Mouse (Mus musculus) ovary, postnatal 36 days (tissue): ENCODE measurements around the gene Sec14l1.

Experiments used
- DNase-seq: peaks from one replicate; pipeline ENCODE4 v3.0.0; 2022; ENCODE audit warnings: low spot score, mixed read lengths

Sec14l1 gene

GRCm38 (mm10) chr11:117109179-117109954, 5.6 kb upstream of the Sec14l1 start:
- DNase-seq = no peak

DNA sequence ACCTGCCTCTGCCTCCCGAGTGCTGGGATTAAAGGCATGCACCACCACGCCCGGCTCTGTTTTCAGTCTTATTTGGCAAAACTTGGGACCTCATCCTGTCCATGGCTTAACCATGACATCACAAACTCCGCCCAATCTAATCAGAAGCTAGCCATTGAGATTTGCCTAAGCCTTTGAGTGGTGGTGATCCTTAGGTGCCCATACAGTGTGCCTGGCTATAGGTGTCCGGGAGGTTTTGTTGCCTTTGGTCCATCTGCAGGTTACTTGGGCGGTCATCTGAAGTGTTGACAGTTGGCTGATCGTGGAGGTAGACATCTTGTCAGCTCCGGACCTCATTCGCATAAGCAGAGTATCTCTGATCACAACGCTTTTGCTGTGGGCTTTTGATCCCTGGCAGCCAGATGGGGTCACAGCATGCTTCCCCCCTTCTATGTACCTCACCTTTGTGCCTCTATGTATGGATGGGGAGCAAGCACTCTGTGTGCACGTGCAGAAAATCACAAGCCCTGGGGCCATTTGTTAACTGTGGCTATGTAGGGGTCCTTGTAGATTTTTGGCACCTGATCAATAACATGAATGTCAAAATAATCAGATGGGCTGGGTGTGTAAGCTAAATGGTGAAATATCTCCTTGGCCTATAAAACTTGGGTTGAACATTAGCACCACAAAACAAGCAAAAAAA, 2.9 kb upstream of the Sec14l1 start:
- DNase-seq = no peak

GRCm38 (mm10) chr11:117112649-117113051, 2.3 kb upstream of the Sec14l1 start:
- DNase-seq = no peak

DNA sequence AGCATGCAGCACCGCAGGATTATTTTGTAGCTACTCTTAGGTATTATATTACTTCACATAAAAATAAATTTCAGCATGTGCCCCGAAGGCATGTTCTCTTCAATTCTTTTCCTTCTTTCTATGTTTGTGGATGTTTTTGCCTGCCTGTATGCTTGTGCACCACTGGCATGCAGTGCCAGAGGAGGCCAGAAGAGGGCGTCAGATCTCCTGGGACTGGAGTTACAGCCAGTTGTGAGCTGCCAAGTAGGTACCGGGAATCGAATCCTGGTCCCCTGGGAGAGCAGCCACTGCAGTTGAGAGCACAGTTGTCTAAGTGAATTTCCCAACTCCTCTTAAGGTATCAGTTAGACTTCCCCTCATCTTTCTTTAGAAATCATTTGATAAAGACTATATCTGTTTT, 1.6 kb upstream of the Sec14l1 start:
- DNase-seq = no peak

GRCm38 (mm10) chr11:117114231-117114591, 757 bp upstream of the Sec14l1 start:
- no peak for DNase-seq

DNA sequence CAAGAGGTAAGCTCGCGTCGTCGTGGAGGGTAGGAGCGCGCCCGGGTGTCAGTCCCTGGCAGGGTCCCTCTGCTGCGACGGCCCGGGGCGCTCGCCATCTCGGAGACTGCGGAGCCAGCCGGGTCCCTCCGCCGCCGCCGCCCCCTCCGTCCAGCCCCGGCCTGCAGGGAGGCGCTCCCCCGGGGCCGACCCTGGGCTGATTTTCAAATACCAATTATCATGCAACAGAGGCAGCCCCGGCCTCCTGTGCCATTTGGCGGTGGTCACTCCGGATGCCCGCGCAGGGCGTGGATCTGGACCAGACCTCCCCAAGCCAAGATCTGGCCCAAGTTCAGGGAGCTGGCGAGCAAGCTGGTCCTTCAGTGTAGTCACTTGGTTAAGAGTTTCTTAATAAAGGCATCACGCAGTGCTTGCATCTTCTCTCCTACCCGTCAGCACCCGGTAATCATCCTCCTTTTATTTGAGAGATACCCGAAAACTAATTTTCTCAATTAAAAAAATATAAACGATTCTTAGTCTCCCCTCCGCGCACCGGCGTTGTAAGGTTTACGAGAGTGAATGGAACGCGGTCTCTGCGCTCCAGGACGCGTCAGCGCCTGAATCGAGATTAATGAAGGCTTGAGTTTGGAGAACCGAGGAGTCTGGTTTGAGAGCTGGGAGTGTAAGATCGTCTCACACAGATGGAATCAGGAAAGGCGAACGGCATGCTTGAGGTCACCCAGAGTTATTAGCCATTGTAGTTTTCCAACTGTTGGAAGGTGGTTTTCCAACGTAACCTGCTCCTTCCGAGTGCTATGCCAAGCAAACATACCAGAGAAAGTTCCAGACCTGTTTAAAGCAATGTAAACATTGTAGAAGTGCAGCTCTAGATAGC, 615 bp downstream of the Sec14l1 start:
- no peak for DNase-seq

DNA sequence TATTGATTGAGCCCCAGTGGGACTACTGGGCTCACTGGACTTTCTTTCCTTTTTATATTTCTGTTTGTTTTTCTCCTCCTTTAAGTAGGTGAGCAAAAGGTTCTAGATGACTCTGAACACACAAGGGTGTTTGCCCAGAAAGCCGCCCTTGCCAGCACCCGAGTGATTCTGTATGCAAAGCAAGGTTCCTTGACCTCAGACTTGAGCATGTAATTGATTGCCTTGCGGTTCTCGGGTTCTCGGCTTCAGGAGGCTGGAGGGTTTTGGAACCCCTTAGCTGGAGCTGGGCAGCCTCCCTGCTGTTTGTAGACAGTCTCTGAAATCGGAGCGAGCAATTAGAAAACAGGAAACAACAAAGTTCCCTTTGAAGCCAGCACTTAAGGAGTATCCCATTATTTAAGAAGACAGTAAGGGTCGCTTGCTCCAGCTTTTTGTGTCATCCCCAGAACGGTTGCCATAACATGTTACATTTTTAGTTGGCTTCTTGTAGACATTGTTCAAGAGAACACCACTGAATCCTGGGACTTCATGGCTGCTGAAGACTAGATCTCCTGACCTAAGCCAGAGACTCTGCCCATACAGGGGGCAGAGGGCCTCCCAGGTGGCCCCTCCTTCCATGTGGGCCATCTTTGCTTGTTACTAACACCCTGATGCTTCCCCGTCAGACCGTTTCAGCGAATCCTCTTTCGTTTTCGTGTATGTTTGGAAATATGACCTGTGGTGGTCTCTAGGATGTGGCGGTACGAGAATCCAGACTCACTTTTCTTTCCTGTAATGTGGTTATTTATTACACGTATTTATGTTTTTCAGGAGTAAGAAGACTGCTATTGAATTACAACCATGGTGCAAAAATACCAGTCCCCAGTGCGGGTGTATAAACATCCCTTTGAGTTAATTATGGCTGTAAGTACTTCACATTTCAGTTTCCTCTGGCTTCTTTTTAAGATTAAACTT, 1.7 kb downstream of the Sec14l1 start:
- no peak for DNase-seq

DNA sequence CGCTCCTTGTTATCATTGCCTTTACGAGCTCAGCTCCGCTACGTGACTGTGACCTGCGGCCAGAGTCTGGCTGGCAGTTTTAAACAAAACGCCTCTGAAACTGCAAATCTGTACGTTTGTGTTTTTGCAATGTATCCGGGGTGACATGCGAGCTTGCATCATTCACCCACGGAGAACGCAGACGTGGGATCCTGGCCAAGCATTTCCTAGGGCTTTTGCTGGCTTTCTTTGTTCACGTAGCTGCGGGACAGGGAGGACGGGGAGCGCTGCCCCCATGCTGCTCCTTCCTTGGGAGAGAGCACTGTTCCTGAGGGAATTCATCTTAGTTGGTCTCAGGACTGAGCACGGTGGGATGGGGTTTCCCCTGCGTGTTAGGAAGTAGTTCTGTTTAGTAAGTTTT, 2.4 kb downstream of the Sec14l1 start:
- DNase-seq = no peak

DNA sequence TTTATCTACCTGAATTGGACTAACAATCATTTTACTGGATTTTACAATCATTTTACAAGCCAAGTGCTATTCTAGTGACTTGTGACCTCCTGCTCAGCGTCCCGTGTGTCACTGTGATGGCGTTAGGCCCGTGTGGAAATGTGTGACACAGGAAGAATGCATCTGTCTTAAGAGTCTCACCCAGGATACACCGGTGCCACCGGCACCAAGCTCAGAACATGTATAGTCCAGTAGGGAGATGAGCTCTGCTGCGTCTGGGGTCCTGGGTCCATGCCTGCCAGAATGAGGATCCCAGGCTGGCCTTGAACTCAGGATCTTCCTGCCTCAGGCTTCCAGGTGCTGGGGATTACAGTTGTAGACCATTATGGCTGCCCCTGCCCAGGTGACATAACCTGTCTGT, 2.8 kb downstream of the Sec14l1 start:
- DNase-seq = no peak

DNA sequence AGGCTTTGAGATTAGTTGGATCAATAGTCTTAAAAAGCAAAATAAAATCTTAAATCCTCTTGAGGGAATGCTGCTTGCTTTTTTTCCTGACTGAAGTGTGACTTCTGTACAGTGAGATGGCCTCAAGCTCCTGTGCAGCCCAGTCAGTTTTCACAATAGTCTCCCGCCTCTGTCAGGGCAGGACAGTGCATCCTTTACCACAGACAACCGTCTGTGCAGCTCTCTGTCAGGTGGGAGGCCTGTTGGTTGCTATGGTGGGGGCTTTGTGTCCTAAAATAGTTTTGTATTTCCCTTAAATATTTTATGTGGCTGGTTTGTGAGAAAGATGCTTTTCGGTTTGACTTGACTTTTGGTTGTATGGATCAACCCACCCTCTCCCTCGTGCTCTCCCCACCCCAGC, 3.3 kb downstream of the Sec14l1 start:
- no peak for DNase-seq

- DNase-seq = no peak
Measured at GRCm38 (mm10) chr11:117118721-117119321, 3.9 kb downstream of the Sec14l1 start.

- no peak for DNase-seq
Measured at GRCm38 (mm10) chr11:117119723-117120122, 4.8 kb downstream of the Sec14l1 start.

GRCm38 (mm10) chr11:117120285-117121163, 5.6 kb downstream of the Sec14l1 start:
- no peak for DNase-seq

- no peak for DNase-seq
Measured at GRCm38 (mm10) chr11:117121164-117121535, 6.2 kb downstream of the Sec14l1 start.

DNA sequence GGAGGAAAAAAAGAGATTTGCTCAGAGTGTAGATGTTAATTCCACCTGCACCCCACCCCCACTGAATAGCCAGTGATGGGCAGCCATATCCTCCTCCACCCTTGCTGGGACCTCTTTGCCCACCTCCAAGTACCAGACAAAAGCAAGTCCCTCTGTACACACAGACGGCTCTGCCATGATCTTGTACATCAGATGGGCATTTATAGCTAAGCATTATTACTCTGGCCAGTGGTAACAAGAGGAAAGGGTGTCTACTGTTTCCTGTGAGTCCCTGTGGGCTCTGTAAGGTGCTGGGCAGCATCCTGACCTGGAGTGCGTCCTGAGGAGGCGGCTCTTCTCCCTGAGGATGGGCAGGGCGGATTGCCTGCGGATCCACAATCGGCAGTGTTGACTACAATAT, 7.0 kb downstream of the Sec14l1 start:
- DNase-seq = no peak

- no peak for DNase-seq
Measured at GRCm38 (mm10) chr11:117123418-117124085, 8.6 kb downstream of the Sec14l1 start.

DNA sequence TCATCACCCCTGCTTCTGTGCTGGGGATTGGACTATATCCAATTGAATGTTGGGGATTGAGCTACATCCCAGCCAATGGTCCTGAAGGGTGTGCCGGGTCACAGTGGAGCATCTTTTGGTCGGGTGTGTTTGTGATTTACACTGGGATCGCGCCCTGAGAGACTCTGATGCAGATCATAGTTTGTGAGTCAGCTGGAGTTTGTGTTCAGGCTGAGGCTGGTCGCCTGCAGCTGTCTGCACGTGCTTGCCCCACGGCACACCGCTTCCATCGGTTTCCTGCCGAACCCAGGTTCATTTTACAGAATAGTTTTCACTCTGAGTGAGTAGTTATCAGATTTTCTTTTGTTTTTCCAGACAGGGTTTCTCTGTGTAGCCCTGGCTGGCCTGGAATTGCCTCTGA, 9.6 kb downstream of the Sec14l1 start:
- no peak for DNase-seq

- no peak for DNase-seq
Measured at GRCm38 (mm10) chr11:117127250-117127837, 12.4 kb downstream of the Sec14l1 start.

DNA sequence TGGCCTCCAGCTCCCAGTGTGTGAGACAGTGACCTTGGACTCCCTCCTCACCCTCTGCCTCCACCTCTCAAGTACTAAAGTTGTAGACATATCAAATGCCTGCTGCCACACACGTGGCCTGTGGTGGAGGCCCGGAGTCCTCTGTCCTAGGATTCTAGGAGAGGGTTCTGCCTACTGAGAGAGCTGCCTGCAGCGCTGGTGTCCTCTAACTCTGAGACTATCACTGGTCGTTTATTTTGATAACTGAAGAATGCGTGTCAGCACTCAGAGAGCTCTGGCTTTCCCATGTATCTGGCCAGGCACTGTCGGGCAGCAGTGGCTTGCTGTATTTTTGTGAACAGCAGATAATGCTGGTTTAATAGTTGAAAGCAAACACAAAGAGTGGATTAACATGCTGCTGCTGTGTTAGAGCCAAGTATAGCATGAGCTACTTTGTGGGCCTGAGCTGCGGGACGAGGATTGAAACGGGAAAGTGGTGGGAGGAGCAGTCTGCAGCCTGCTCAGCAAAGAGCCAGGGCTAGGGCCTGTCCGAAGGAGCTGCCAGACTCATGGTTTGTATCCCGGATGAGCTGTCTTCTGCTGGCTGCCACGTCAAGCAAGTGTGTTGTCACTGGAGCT, 13.1 kb downstream of the Sec14l1 start:
- no peak for DNase-seq
